Mouse (Mus musculus): ENCODE data around the gene Upf1.

Gene Upf1

GRCm38 (mm10) chr8:70351035-70351999 lies 1.8 kb downstream of the Upf1 start:
- Histone ChIP-seq H3K4me1 (replicated peaks; ENCODE audit: low read depth, low read length) (peaks cover 86% of the 10 kb centered on the region), H3K27me3 (ENCODE audit: insufficient read depth, low read length) (no peaks in the 10 kb centered on the region), H3K4me3 (replicated peaks; ENCODE audit: low read length) (peak overlapping the region; percentile 91), H3K9me3 (ENCODE audit: low read length) (no peaks in the 10 kb centered on the region), H3K36me3 (ENCODE audit: insufficient read depth, low read length) (peaks cover 58% of the 10 kb centered on the region)
- TF ChIP-seq CTCF (conservative IDR thresholded peaks at IDR 0.05; ENCODE audit: low read length) (no peak), NANOG (IDR thresholded peaks at IDR 0.05; ENCODE audit: borderline replicate concordance, low read length) (no peak), POU5F1 (IDR thresholded peaks at IDR 0.05; ENCODE audit: borderline replicate concordance, low read length) (no peak)

- H3K4me3 ChIP-seq (replicated peaks; ENCODE audit: low read length) = peak overlapping the region; percentile 45
- H3K36me3 ChIP-seq (ENCODE audit: insufficient read depth, low read length) = peaks cover 92% of the 10 kb centered on the region
- H3K9me3 ChIP-seq (ENCODE audit: low read length) = no peaks in the 10 kb centered on the region
- H3K27me3 ChIP-seq (ENCODE audit: insufficient read depth, low read length) = no peaks in the 10 kb centered on the region
- H3K4me1 ChIP-seq (replicated peaks; ENCODE audit: low read depth, low read length) = peaks cover 92% of the 10 kb centered on the region
- TF ChIP-seq POU5F1 (IDR thresholded peaks at IDR 0.05; ENCODE audit: borderline replicate concordance, low read length) (no peak), CTCF (conservative IDR thresholded peaks at IDR 0.05; ENCODE audit: low read length) (no peak), NANOG (IDR thresholded peaks at IDR 0.05; ENCODE audit: borderline replicate concordance, low read length) (no peak)
These were observed 5.1 kb downstream of the Upf1 start for GRCm38 (mm10) chr8:70347860-70348420.

DNA sequence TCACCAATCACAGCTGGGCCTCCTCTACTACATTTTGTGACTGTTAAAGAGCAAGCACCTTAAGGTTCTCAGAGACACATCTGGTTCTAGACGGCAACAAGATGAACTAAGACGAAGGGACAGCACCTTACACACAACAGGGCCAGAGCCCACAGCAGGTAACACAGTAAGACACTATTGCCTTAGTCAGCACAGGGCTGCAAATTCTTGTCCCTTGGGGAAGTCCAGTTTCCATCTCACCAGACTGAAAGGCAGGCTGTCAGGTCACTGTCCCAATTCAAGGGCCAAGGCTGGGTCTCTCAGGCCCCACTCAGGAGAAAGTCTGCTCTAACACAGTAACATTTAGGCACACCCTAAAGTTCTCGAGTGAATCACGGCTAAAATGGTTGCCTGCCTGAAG lies 5.6 kb downstream of the Upf1 start:
- H3K27me3 ChIP-seq (ENCODE audit: insufficient read depth, low read length) = no peaks in the 10 kb centered on the region
- H3K9me3 ChIP-seq (ENCODE audit: low read length) = no peaks in the 10 kb centered on the region
- peaks cover 97% of the 10 kb centered on the region for H3K4me1 ChIP-seq (replicated peaks; ENCODE audit: low read depth, low read length)
- H3K4me3 ChIP-seq (replicated peaks; ENCODE audit: low read length) = no peak overlapping the region
- peaks cover 97% of the 10 kb centered on the region for H3K36me3 ChIP-seq (ENCODE audit: insufficient read depth, low read length)
- no peak for TF ChIP-seq POU5F1 (IDR thresholded peaks at IDR 0.05; ENCODE audit: borderline replicate concordance, low read length)
- TF ChIP-seq NANOG (IDR thresholded peaks at IDR 0.05; ENCODE audit: borderline replicate concordance, low read length) = no peak
- TF ChIP-seq CTCF (conservative IDR thresholded peaks at IDR 0.05; ENCODE audit: low read length) = no peak

DNA sequence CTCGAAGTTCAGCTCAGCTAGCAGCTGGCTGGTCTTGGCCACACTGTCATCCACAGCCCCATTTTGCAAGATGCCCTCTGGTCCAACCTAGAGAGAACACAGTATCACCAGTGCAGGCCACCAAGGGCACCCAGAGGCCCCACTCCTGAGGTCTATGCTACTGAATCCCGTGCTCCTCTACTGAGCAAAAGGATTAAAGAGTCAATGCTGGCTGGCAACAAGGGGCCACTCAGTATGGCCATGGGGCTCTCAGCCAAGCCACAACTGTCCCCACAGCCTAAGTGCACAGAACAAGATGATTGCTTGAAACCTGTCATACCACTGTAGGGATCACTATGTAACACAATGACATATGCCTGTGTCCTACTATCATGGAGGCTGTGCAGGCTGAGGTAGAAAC lies 8.8 kb downstream of the Upf1 start:
- no peaks in the 10 kb centered on the region for H3K9me3 ChIP-seq (ENCODE audit: low read length)
- H3K4me1 ChIP-seq (replicated peaks; ENCODE audit: low read depth, low read length) = peaks cover 89% of the 10 kb centered on the region
- H3K4me3 ChIP-seq (replicated peaks; ENCODE audit: low read length) = no peak overlapping the region
- no peaks in the 10 kb centered on the region for H3K27me3 ChIP-seq (ENCODE audit: insufficient read depth, low read length)
- TF ChIP-seq CTCF (conservative IDR thresholded peaks at IDR 0.05; ENCODE audit: low read length) = no peak
- H3K36me3 ChIP-seq (ENCODE audit: insufficient read depth, low read length) = peaks cover 99% of the 10 kb centered on the region

DNA sequence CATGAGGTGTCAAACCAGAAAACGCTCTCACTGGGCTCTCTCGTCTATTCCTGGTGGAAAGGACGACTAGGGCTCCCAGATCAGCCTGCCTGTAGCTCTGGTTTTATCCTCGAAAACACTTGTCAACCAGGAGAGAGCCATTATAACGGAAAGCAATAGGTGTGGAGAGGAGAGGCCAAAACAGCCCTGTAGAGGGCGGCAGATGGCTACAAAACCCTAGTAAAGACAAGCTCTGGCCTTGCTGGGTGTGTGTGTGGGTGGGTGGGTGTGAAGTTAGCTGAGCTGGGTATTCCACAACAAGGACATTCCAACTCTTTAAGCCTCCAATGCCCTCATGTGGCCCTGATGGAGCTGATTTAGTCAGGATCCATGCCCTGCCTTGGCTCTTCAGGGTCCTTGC lies 9.4 kb downstream of the Upf1 start:
- no peaks in the 10 kb centered on the region for H3K9me3 ChIP-seq (ENCODE audit: low read length)
- H3K4me3 ChIP-seq (replicated peaks; ENCODE audit: low read length) = no peak overlapping the region
- no peaks in the 10 kb centered on the region for H3K27me3 ChIP-seq (ENCODE audit: insufficient read depth, low read length)
- H3K4me1 ChIP-seq (replicated peaks; ENCODE audit: low read depth, low read length) = peaks cover 83% of the 10 kb centered on the region
- H3K36me3 ChIP-seq (ENCODE audit: insufficient read depth, low read length) = peaks cover 99% of the 10 kb centered on the region
- TF ChIP-seq POU5F1 (IDR thresholded peaks at IDR 0.05; ENCODE audit: borderline replicate concordance, low read length) (no peak), CTCF (conservative IDR thresholded peaks at IDR 0.05; ENCODE audit: low read length) (peak; percentile 33)

DNA sequence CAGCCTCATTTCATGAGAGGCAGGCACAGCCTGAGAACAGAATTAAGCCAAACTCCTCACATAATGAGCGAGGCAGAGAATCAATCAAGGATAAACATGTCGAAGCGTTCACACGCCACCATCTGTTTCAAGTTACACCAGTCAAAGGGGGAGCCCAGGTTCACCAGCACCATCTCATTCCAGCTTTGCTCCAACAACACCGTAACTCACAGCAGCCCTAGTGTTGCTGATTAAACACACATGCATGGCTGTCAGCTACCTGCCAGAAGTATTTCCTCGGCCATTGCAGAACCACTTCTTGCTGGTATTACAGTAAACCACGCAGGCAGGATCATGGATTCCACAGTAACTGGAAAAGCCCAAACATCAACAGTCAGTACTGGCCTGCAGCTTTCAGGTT lies 10.0 kb downstream of the Upf1 start:
- Histone ChIP-seq H3K9me3 (ENCODE audit: low read length) (no peaks in the 10 kb centered on the region), H3K27me3 (ENCODE audit: insufficient read depth, low read length) (no peaks in the 10 kb centered on the region), H3K4me1 (replicated peaks; ENCODE audit: low read depth, low read length) (peaks cover 77% of the 10 kb centered on the region), H3K4me3 (replicated peaks; ENCODE audit: low read length) (no peak overlapping the region), H3K36me3 (ENCODE audit: insufficient read depth, low read length) (peaks cover 99% of the 10 kb centered on the region)
- TF ChIP-seq POU5F1 (IDR thresholded peaks at IDR 0.05; ENCODE audit: borderline replicate concordance, low read length) (no peak), CTCF (conservative IDR thresholded peaks at IDR 0.05; ENCODE audit: low read length) (no peak), NANOG (IDR thresholded peaks at IDR 0.05; ENCODE audit: borderline replicate concordance, low read length) (no peak)

- no peaks in the 10 kb centered on the region for H3K9me3 ChIP-seq (ENCODE audit: low read length)
- H3K27me3 ChIP-seq (ENCODE audit: insufficient read depth, low read length) = no peaks in the 10 kb centered on the region
- H3K4me1 ChIP-seq (replicated peaks; ENCODE audit: low read depth, low read length) = peaks cover 66% of the 10 kb centered on the region
- TF ChIP-seq CTCF (conservative IDR thresholded peaks at IDR 0.05; ENCODE audit: low read length) (no peak), POU5F1 (IDR thresholded peaks at IDR 0.05; ENCODE audit: borderline replicate concordance, low read length) (no peak), NANOG (IDR thresholded peaks at IDR 0.05; ENCODE audit: borderline replicate concordance, low read length) (no peak)
- no peak overlapping the region for H3K4me3 ChIP-seq (replicated peaks; ENCODE audit: low read length)
- peaks cover 99% of the 10 kb centered on the region for H3K36me3 ChIP-seq (ENCODE audit: insufficient read depth, low read length)
These were observed 11.1 kb downstream of the Upf1 start for GRCm38 (mm10) chr8:70342007-70342406.

GRCm38 (mm10) chr8:70340659-70341058 lies 12.4 kb downstream of the Upf1 start:
- H3K4me3 ChIP-seq (replicated peaks; ENCODE audit: low read length) = no peak overlapping the region
- H3K36me3 ChIP-seq (ENCODE audit: insufficient read depth, low read length) = peaks cover 100% of the 10 kb centered on the region
- no peaks in the 10 kb centered on the region for H3K9me3 ChIP-seq (ENCODE audit: low read length)
- TF ChIP-seq CTCF (conservative IDR thresholded peaks at IDR 0.05; ENCODE audit: low read length) (no peak), NANOG (IDR thresholded peaks at IDR 0.05; ENCODE audit: borderline replicate concordance, low read length) (no peak), POU5F1 (IDR thresholded peaks at IDR 0.05; ENCODE audit: borderline replicate concordance, low read length) (no peak)
- H3K4me1 ChIP-seq (replicated peaks; ENCODE audit: low read depth, low read length) = peaks cover 53% of the 10 kb centered on the region
- no peaks in the 10 kb centered on the region for H3K27me3 ChIP-seq (ENCODE audit: insufficient read depth, low read length)
